Mouse (Mus musculus): ENCODE results near the gene Donson. TPM values are rescaled to one million over a fixed set of nuclear protein-coding genes. Genes with fewer than 3 reads are reported as not detected.

Donson gene
- 25.4 and 26.2 TPM in 2 replicates for polyA plus RNA-seq (2015; fragmentation: Nextera tagmentation; extraction: Ambion mirVana)

- H3K27ac ChIP-seq, result peak within 1 kb of the TSS; percentile 80
- H3K4me2 ChIP-seq, result peak within 1 kb of the TSS; percentile 83
- ATAC-seq (ENCODE audit: borderline replicate concordance, extremely low read depth, low FRiP score, low TSS enrichment), result peak; percentile 99
- peak within 1 kb of the TSS; percentile 71 for H3K9ac ChIP-seq
- WGBS, result under 1% methylated on average over 71 of the region's 71 CpGs
- H3K4me1 ChIP-seq, result peaks cover 18% of the 10 kb centered on the region; the same call in 1 of the 2 replicates
- H3K9me3 ChIP-seq, result no peaks in the 10 kb centered on the region
- H3K4me3 ChIP-seq, result peak within 1 kb of the TSS; percentile 75
- no peaks in the 10 kb centered on the region for H3K27me3 ChIP-seq
- peaks cover 16% of the 10 kb centered on the region; the same call in 1 of the 2 replicates for H3K36me3 ChIP-seq
Measured at GRCm38 (mm10) chr16:91688619-91689334, at the start of gene Donson. Gene Donson, minus strand, starts transcription at chr16:91688770.

- H3K9me3 ChIP-seq, result no peaks in the 10 kb centered on the region
- 76% methylated on average over 7 of the region's 7 CpGs for WGBS
- no peak overlapping the region for H3K4me2 ChIP-seq
- H3K27ac ChIP-seq, result no peak overlapping the region
- H3K9ac ChIP-seq, result no peak overlapping the region
- no peaks in the 10 kb centered on the region for H3K36me3 ChIP-seq
- H3K4me1 ChIP-seq, result peaks cover 20% of the 10 kb centered on the region; the same call in 1 of the 2 replicates
- ATAC-seq (ENCODE audit: borderline replicate concordance, extremely low read depth, low FRiP score, low TSS enrichment), result no peak
- H3K27me3 ChIP-seq, result no peaks in the 10 kb centered on the region
- H3K4me3 ChIP-seq, result no peak overlapping the region
Measured at GRCm38 (mm10) chr16:91736046-91736816, 47.7 kb upstream of the Donson start.

DNA sequence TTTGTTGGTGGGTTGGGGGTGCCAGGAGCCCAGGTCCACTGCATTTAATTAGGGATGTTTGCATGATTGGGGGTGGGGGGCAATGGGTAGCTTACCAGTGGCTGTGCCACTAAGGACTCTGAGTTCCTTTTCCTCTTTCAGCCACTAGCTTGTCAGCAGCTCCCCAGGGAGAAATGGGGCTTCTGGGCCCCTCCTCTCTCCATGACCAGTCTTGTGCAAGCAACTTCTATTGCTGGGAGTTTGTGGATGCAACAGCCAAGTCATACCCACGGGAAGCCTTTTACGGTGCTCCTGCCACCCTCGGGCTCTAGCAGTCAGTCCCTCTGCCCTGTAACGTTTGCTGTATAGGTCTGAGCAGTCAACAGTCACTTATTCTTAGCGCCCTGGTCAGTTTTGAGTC lies 46.2 kb upstream of the Donson start:
- H3K27me3 ChIP-seq, result no peaks in the 10 kb centered on the region
- peaks cover 26% of the 10 kb centered on the region for H3K4me1 ChIP-seq
- 76% methylated on average over 5 of the region's 5 CpGs for WGBS
- H3K4me2 ChIP-seq, result no peak overlapping the region
- no peak overlapping the region for H3K9ac ChIP-seq
- no peaks in the 10 kb centered on the region for H3K9me3 ChIP-seq
- no peak overlapping the region for H3K27ac ChIP-seq
- H3K36me3 ChIP-seq, result no peaks in the 10 kb centered on the region
- no peak overlapping the region for H3K4me3 ChIP-seq
- no peak for ATAC-seq (ENCODE audit: borderline replicate concordance, extremely low read depth, low FRiP score, low TSS enrichment)

DNA sequence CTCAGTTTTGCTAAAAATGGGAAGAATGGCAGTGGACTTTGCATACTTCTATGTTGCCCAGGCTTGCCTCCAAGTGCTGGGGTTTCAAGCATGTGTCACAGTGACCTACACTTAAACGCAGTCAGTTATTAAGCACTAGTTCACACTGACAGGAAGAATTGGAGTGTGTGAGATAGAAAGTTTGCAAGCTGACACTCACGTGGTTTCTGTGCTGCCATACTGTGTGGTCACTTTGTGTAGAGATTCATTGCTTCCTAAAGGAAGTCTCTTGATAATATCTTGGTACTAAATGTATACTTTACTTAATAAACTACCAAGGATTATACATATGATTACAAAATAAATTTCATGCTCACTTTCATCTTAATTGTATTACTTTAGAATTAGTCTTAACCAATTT lies 44.2 kb upstream of the Donson start:
- peaks cover 24% of the 10 kb centered on the region for H3K4me1 ChIP-seq
- WGBS, result 47% methylated on average over 2 of the region's 2 CpGs

DNA sequence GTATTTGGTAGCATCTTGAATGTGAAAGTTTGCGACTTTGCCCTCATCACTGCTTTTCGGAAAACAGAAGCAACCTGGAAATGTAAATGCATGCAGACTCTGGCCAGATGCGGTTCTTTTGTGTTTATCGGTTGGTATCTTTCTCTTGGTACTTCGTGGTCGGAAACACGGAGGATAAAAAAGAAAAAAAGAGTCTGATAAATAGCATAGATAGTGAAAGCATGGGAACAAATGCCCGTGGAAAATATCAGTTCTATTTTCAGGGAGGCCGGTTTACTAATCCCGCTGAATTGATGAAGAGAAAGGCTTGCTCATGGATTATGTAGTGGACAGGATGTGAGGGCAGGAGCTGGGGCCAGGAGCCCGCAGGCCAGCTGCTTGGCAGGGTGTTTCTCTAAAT lies 41.9 kb upstream of the Donson start:
- no peaks in the 10 kb centered on the region for H3K36me3 ChIP-seq
- H3K9me3 ChIP-seq, result no peaks in the 10 kb centered on the region
- H3K27me3 ChIP-seq, result no peaks in the 10 kb centered on the region
- H3K9ac ChIP-seq, result peak overlapping the region; percentile 82
- peaks cover 27% of the 10 kb centered on the region for H3K4me1 ChIP-seq
- peak overlapping the region; percentile 88; the same call in 1 of the 2 replicates for H3K27ac ChIP-seq
- no peak for ATAC-seq (ENCODE audit: borderline replicate concordance, extremely low read depth, low FRiP score, low TSS enrichment)
- H3K4me3 ChIP-seq, result peak overlapping the region; percentile 94
- H3K4me2 ChIP-seq, result peak overlapping the region; percentile 64
- 1% methylated on average over 11 of the region's 11 CpGs for WGBS

More for the DNA sequence above, 44.2 kb upstream of the Donson start:
- no peak for ATAC-seq (ENCODE audit: borderline replicate concordance, extremely low read depth, low FRiP score, low TSS enrichment)
- Histone ChIP-seq H3K4me3 (no peak overlapping the region), H3K27me3 (no peaks in the 10 kb centered on the region), H3K9me3 (no peaks in the 10 kb centered on the region), H3K9ac (no peak overlapping the region), H3K36me3 (no peaks in the 10 kb centered on the region), H3K27ac (no peak overlapping the region), H3K4me2 (no peak overlapping the region)

- Histone ChIP-seq H3K4me1 (peaks cover 27% of the 10 kb centered on the region), H3K36me3 (no peaks in the 10 kb centered on the region), H3K27me3 (no peaks in the 10 kb centered on the region), H3K9ac (peak overlapping the region; percentile 82), H3K9me3 (no peaks in the 10 kb centered on the region), H3K4me2 (peak overlapping the region; percentile 64), H3K4me3 (peak overlapping the region; percentile 94), H3K27ac (peak overlapping the region; percentile 88)
- ATAC-seq (ENCODE audit: borderline replicate concordance, extremely low read depth, low FRiP score, low TSS enrichment), result peak; percentile 3; the same call in 1 of the 2 replicates
- under 1% methylated on average over 43 of the region's 44 CpGs for WGBS
Measured at GRCm38 (mm10) chr16:91729821-91730441, 41.4 kb upstream of the Donson start.

DNA sequence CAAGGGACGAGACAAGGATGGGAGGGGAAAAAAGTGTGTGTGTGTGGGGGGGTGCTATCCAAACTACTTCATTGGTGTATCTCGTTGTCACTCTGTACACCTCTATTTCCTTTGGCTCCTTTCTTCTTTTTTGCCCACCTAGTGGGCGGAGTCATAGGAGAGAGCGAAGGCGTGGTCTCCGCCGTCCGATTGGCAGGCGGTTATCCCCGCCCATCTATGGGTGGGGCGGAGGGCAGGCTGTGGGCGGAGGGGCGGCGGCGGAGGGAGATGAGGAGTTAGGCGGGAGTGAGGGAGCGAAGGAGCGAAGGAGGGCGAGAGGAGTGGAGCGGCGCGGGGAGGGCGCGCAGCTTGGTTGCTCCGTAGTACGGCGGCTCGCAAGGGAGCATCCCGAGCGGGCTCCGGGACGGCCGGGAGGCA lies 40.5 kb upstream of the Donson start, which contains the start of gene Itsn1:
Gene Itsn1, plus strand, starts transcription at position 216 of the 417 bp plus-strand sequence.
- Histone ChIP-seq H3K4me2 (peak within 1 kb of the TSS; percentile 64), H3K4me1 (peaks cover 27% of the 10 kb centered on the region), H3K36me3 (no peaks in the 10 kb centered on the region)

DNA sequence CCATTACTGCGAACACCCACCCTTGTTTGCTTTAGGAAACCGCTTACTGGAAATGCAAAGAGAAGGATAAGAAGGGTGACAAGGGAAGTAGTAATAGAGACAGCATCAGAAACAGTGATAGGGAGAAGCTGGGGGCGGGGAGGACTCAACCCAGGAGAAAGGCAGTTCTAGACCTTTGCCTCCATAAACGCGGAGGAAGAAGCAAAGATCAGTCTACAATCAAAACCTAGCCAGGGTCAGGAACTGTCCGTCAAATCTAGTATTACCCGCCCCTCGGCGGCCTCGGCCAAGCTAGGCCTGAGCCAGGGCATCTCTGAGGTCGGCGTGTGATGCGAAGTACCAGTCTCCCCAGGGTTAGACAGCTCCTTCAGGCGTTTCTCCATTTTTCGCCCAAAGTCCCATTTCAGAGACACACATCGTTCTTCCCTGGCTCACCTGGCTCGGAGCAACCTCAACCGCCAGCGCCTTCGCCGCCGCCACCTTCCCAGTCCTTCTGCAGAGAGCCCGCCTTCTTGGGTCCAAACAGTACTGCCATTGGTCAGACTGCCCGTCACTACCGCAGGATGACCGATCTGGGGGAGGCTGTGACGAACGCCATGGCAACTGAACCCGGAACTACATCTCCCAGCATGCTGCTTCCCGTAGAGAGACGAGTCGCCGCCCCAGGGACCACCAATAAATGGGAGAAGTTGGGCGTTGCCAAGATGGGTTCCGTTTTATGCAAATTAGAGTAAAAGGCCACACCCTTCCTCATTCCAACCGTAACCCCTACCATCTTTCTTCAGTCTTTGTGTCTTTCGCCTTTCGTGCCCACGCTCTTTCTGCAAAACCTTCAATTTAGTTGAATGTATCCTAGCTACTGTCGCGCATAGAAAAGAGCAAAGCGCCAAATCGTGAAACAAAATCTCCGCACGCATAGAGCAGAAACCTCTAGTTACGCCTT lies 39.8 kb upstream of the Donson start, which contains the start of gene Cryzl1:
Gene Cryzl1, minus strand, starts transcription at position 853 of the 943 bp plus-strand sequence.
- peak within 1 kb of the TSS; percentile 88 for H3K27ac ChIP-seq
- H3K4me3 ChIP-seq, result peak within 1 kb of the TSS; percentile 94
- peaks cover 27% of the 10 kb centered on the region for H3K4me1 ChIP-seq
- peak within 1 kb of the TSS; percentile 82 for H3K9ac ChIP-seq
- H3K9me3 ChIP-seq, result no peaks in the 10 kb centered on the region
- no peaks in the 10 kb centered on the region for H3K27me3 ChIP-seq
- H3K4me2 ChIP-seq, result peak within 1 kb of the TSS; percentile 64
- ATAC-seq (ENCODE audit: borderline replicate concordance, extremely low read depth, low FRiP score, low TSS enrichment), result peak; percentile 96
- H3K36me3 ChIP-seq, result no peaks in the 10 kb centered on the region
- WGBS, result under 1% methylated on average over 46 of the region's 46 CpGs

More for the DNA sequence above, 40.5 kb upstream of the Donson start, which contains the start of gene Itsn1:
- Histone ChIP-seq H3K9ac (peak within 1 kb of the TSS; percentile 82), H3K4me3 (peak within 1 kb of the TSS; percentile 94), H3K27ac (peak within 1 kb of the TSS; percentile 88), H3K27me3 (no peaks in the 10 kb centered on the region), H3K9me3 (no peaks in the 10 kb centered on the region)
- peak; percentile 93 for ATAC-seq (ENCODE audit: borderline replicate concordance, extremely low read depth, low FRiP score, low TSS enrichment)
- under 1% methylated on average over 31 of the region's 33 CpGs for WGBS

- WGBS, result 80% methylated on average over 15 of the region's 15 CpGs
- H3K4me2 ChIP-seq, result peak overlapping the region; percentile 55
- H3K4me1 ChIP-seq, result peaks cover 27% of the 10 kb centered on the region
- no peaks in the 10 kb centered on the region for H3K36me3 ChIP-seq
- no peaks in the 10 kb centered on the region for H3K27me3 ChIP-seq
- ATAC-seq (ENCODE audit: borderline replicate concordance, extremely low read depth, low FRiP score, low TSS enrichment), result no peak
- no peak overlapping the region for H3K9ac ChIP-seq
- no peaks in the 10 kb centered on the region for H3K9me3 ChIP-seq
- H3K4me3 ChIP-seq, result peak overlapping the region; percentile 94
- H3K27ac ChIP-seq, result no peak overlapping the region
Measured at GRCm38 (mm10) chr16:91727433-91727832, 38.9 kb upstream of the Donson start.

DNA sequence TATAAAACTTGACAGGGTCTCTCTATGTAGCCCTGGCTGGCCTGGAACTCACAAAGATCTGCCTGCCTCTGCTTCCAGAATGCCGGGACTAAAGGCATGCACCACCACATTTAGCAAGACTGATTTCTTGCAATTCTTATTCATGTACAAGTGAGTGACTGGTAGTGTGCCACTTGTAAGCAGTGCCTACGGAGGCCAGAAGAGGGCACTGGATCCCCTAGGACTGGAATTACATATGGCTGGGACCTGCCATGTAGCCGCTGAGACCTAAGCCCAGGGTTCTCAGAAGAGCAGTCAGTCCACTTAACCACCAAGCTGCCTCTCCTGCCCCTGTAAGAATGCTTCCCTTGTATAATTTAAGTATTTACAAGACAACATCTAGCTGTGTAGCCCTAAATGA lies 35.7 kb upstream of the Donson start:
- Histone ChIP-seq H3K27ac (no peak overlapping the region), H3K9ac (no peak overlapping the region), H3K36me3 (no peaks in the 10 kb centered on the region), H3K27me3 (no peaks in the 10 kb centered on the region), H3K9me3 (no peaks in the 10 kb centered on the region), H3K4me3 (no peak overlapping the region), H3K4me1 (peaks cover 14% of the 10 kb centered on the region), H3K4me2 (no peak overlapping the region)
- no peak for ATAC-seq (ENCODE audit: borderline replicate concordance, extremely low read depth, low FRiP score, low TSS enrichment)
- 53% methylated on average over 3 of the region's 3 CpGs for WGBS

Measured in lung, embryonic 15.5 days (tissue).